Mouse (Mus musculus) myocyte (in vitro differentiated cells): Measurements from ENCODE around the gene Dpep3. TPM values are rescaled to one million over a fixed set of nuclear protein-coding genes. Genes with fewer than 3 reads are reported as not detected.

Experiments
- H3K27me3 ChIP-seq: one replicate; pipeline ENCODE4 v1.6.1; 2011; ENCODE audit not compliant: control insufficient read depth, insufficient read depth, insufficient read length
- H3K36me3 ChIP-seq: one replicate; pipeline ENCODE4 v1.6.1; 2011; ENCODE audit not compliant: control insufficient read depth, insufficient read depth
- H3K4me2 ChIP-seq: one replicate; pipeline ENCODE4 v1.6.1; 2011; ENCODE audit warnings: low read depth, control low read depth
- H3K4me3 ChIP-seq: one replicate; pipeline ENCODE4 v1.5.1; 2011; ENCODE audit warnings: mild to moderate bottlenecking, control low read depth, moderate library complexity
- H3K79me2 ChIP-seq: one replicate; pipeline ENCODE4 v1.6.1; 2011; ENCODE audit not compliant: control insufficient read depth, insufficient read depth
- H3ac ChIP-seq: one replicate; pipeline ENCODE4 v1.6.1; 2011; ENCODE audit not compliant: control insufficient read depth, insufficient read length
- CEBPB ChIP-seq: IDR thresholded peaks from 2 replicates; pipeline ENCODE4 v1.6.1; 2011; ENCODE audit warnings: mild to moderate bottlenecking, moderate library complexity; ENCODE audit not compliant: poor library complexity, insufficient read depth, severe bottlenecking
- E2F4 ChIP-seq: IDR thresholded peaks from one replicate; pipeline ENCODE4 v1.6.1; 2011; ENCODE audit warnings: mild to moderate bottlenecking, control low read depth, moderate library complexity; ENCODE audit not compliant: insufficient read depth
- MAX ChIP-seq: IDR thresholded peaks from one replicate; pipeline ENCODE4 v1.6.1; 2011; ENCODE audit warnings: low read depth, mild to moderate bottlenecking, control low read depth
- MYOD1 ChIP-seq, 3 experiments: IDR thresholded peaks; one replicate each; pipeline ENCODE4 v1.6.1; 2011; ENCODE audit warnings: control low read depth in 2 of 3, low read depth in 2 of 3, mild to moderate bottlenecking in 2 of 3, moderate library complexity in 1 of 3; ENCODE audit not compliant: insufficient read length in 2 of 3, control insufficient read depth in 1 of 3
- MYOG ChIP-seq, 3 experiments: IDR thresholded peaks; one replicate each; pipeline ENCODE4 v1.6.1; 2011; ENCODE audit warnings: control low read depth in 2 of 3, low read depth in 2 of 3, mild to moderate bottlenecking in 2 of 3; ENCODE audit not compliant: insufficient read length in 2 of 3, control insufficient read depth in 1 of 3, insufficient read depth in 1 of 3
- POLR2A ChIP-seq: IDR thresholded peaks from one replicate; pipeline ENCODE4 v1.6.1; 2011; ENCODE audit warnings: low read depth, mild to moderate bottlenecking, control low read depth, moderate library complexity; ENCODE audit not compliant: insufficient read length
- POLR2AphosphoS2 ChIP-seq: IDR thresholded peaks from one replicate; pipeline ENCODE4 v1.6.1; 2011; ENCODE audit warnings: low read depth, control low read depth; ENCODE audit not compliant: insufficient read length
- REST ChIP-seq: IDR thresholded peaks from one replicate; pipeline ENCODE4 v1.6.1; 2011; ENCODE audit warnings: mild to moderate bottlenecking, control low read depth, moderate library complexity; ENCODE audit not compliant: insufficient read depth, insufficient read length
- SRF ChIP-seq: IDR thresholded peaks from one replicate; pipeline ENCODE4 v1.6.1; 2011; ENCODE audit warnings: low read depth; ENCODE audit not compliant: control insufficient read depth, insufficient read length
- TCF12 ChIP-seq: IDR thresholded peaks from one replicate; pipeline ENCODE4 v1.6.1; 2011; ENCODE audit warnings: mild to moderate bottlenecking, control low read depth; ENCODE audit not compliant: poor library complexity, insufficient read depth, severe bottlenecking
- TCF3 ChIP-seq: IDR thresholded peaks from one replicate; pipeline ENCODE4 v1.6.1; 2011; ENCODE audit warnings: low read depth, control low read depth; ENCODE audit not compliant: insufficient read length
- USF1 ChIP-seq: IDR thresholded peaks from one replicate; pipeline ENCODE4 v1.6.1; 2011; ENCODE audit warnings: low read depth, mild to moderate bottlenecking, control low read depth, moderate library complexity
- polyA plus RNA-seq: library from polyadenylated mRNA; unstranded; fragments of >200 nt; fragmentation: generic; extraction: Trizol; gene quantifications from one replicate; pipeline ENCODE4 v1.2.1, GENCODE M21; 2012; ENCODE audit warnings: missing spikeins

The Dpep3 gene
- polyA plus RNA-seq, 1 experiment = not detected

DNA sequence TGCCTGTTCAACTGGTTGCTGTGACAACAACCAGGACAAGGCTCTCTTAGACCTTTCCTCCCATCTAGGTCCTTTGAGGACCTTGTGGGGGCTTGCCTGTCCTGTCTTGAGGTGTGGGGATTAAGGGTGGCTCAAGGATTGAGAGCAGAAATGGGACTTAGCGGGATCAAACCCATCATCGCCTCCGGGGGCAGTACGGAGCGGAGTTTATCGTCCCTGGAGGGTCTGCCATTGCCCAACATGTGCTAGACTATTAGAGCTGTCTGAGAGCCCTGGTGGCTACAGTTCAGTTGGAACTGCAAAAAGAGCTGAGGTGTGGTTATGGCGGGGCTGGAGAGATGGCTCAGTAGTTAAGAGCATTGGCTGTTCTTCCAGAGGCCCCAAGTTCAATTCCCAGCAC lies 3.9 kb downstream of the Dpep3 start:
- H3K27me3 ChIP-seq = peaks cover 6% of the 10 kb centered on the region

GRCm38 (mm10) chr8:105971019-105971720 lies 8.1 kb downstream of the Dpep3 start:
- no peaks in the 10 kb centered on the region for H3K79me2 ChIP-seq
- H3K4me2 ChIP-seq = no peak overlapping the region
- no peak overlapping the region for H3ac ChIP-seq
- no peaks in the 10 kb centered on the region for H3K27me3 ChIP-seq
- no peak for TF ChIP-seq POLR2AphosphoS2
- TF ChIP-seq REST = no peak
- TF ChIP-seq USF1 = no peak
- no peak for TF ChIP-seq CEBPB
- no peak for TF ChIP-seq MAX
- TF ChIP-seq TCF12 = no peak
- TF ChIP-seq MYOD1 (IDR thresholded peaks at IDR 0.05; ENCODE audit: control insufficient read depth in 1 of 3, insufficient read length in 2 of 3, low read depth in 2 of 3) = no peak
- H3K36me3 ChIP-seq = no peaks in the 10 kb centered on the region
- H3K4me3 ChIP-seq = no peak overlapping the region

More for the DNA sequence above, 3.9 kb downstream of the Dpep3 start:
- Histone ChIP-seq H3ac (no peak overlapping the region), H3K36me3 (no peaks in the 10 kb centered on the region), H3K4me3 (no peak overlapping the region), H3K79me2 (no peaks in the 10 kb centered on the region), H3K4me2 (no peak overlapping the region)
- no peak for TF ChIP-seq MYOG (IDR thresholded peaks at IDR 0.05; ENCODE audit: control insufficient read depth in 1 of 3, insufficient read depth in 1 of 3, insufficient read length in 2 of 3, low read depth in 2 of 3)
- no peak for TF ChIP-seq MAX
- TF ChIP-seq MYOD1 (IDR thresholded peaks at IDR 0.05; ENCODE audit: control insufficient read depth in 1 of 3, insufficient read length in 2 of 3, low read depth in 2 of 3) = no peak
- no peak for TF ChIP-seq USF1
- no peak for TF ChIP-seq TCF3
- TF ChIP-seq POLR2A = no peak
- no peak for TF ChIP-seq TCF12
- TF ChIP-seq SRF = no peak
- no peak for TF ChIP-seq POLR2AphosphoS2
- TF ChIP-seq CEBPB = no peak
- TF ChIP-seq E2F4 = no peak
- TF ChIP-seq REST = no peak

DNA sequence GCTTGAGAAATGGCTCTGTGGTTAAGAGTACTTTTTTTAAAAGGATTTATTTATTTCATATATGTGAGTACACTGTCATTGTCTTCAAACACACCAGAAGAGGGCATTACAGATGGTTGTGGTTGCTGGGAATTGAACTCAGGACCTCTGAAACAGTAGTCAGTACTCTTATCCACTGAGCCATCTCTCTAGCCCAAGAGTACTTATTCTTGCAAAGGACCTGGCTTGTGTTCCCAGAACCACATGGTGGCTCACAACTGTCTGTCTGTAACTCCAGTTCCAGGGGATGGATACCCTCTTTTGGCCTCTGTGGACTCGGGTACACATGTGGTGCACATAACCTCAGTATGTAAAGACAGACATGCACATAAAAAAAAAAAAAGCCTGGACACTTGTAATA lies 9.9 kb downstream of the Dpep3 start:
- Histone ChIP-seq H3K79me2 (peaks cover 12% of the 10 kb centered on the region), H3K4me2 (no peak overlapping the region)
- TF ChIP-seq REST = no peak
- no peak for TF ChIP-seq E2F4
- TF ChIP-seq TCF12 = no peak
- TF ChIP-seq POLR2AphosphoS2 = no peak
- no peak for TF ChIP-seq USF1
- TF ChIP-seq TCF3 = no peak
- no peak for TF ChIP-seq MYOG (IDR thresholded peaks at IDR 0.05; ENCODE audit: control insufficient read depth in 1 of 3, insufficient read depth in 1 of 3, insufficient read length in 2 of 3, low read depth in 2 of 3)
- TF ChIP-seq CEBPB = no peak
- TF ChIP-seq MAX = no peak
- TF ChIP-seq MYOD1 (IDR thresholded peaks at IDR 0.05; ENCODE audit: control insufficient read depth in 1 of 3, insufficient read length in 2 of 3, low read depth in 2 of 3) = no peak
- TF ChIP-seq SRF = no peak
- no peak for TF ChIP-seq POLR2A

GRCm38 (mm10) chr8:105966692-105967311 lies 12.4 kb downstream of the Dpep3 start:
- H3K4me3 ChIP-seq = peak overlapping the region; percentile 75
- peaks cover 38% of the 10 kb centered on the region for H3K79me2 ChIP-seq
- TF ChIP-seq POLR2AphosphoS2 (no peak), MYOD1 (IDR thresholded peaks at IDR 0.05; ENCODE audit: control insufficient read depth in 1 of 3, insufficient read length in 2 of 3, low read depth in 2 of 3) (no peak), MAX (no peak), USF1 (no peak), SRF (no peak), CEBPB (no peak), TCF3 (no peak), MYOG (IDR thresholded peaks at IDR 0.05; ENCODE audit: control insufficient read depth in 1 of 3, insufficient read depth in 1 of 3, insufficient read length in 2 of 3, low read depth in 2 of 3) (no peak)
- no peaks in the 10 kb centered on the region for H3K36me3 ChIP-seq
- no peaks in the 10 kb centered on the region for H3K27me3 ChIP-seq
- peak overlapping the region; percentile 77 for H3K4me2 ChIP-seq
- no peak overlapping the region for H3ac ChIP-seq

More for the DNA sequence above, 9.9 kb downstream of the Dpep3 start:
- no peak overlapping the region for H3ac ChIP-seq
- H3K27me3 ChIP-seq = no peaks in the 10 kb centered on the region
- H3K36me3 ChIP-seq = no peaks in the 10 kb centered on the region
- H3K4me3 ChIP-seq = no peak overlapping the region
